ENCODE assay signal across 9 mouse cellular contexts in the genomic region with DNA sequence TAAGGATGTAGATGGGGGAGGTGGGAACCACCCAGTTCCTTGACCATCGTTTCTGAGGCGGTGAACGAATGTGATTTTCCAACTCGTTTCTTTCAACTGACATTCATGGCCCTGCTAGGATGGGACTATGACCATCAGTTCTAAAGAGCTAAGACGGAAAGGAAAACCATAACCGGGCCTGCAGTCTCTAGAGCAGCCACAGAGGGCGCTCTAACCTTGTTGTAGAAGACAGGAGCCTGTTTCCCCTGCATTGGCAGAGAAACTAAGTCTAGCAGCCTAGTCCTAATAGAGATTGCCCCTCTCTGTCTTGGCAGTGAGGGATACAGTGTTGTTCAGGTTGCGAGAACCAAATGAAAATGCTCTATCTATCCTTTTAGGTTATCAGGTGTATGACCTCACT. TPM values are rescaled to one million over a fixed set of nuclear protein-coding genes. Genes with fewer than 3 reads are reported as not detected.
A peak's percentile ranks its signal among the peaks of the same experiment; 100 is the strongest.
DNase-seq lines count a peak whose midpoint lies in the region; ATAC-seq and TF ChIP-seq lines count a peak whose summit lies in the region.
"Had no signal": no experiment of that assay in that cellular context is flagged by ENCODE, and none has a peak within 500 bp of the region (broad histone marks: within the 10 kb centered on the region; RNA-seq: fewer than 3 reads in every experiment).

No protein-coding gene starts in this region.

- TF ChIP-seq CTCF in cortical plate, adult 2 months (IDR thresholded peaks at IDR 0.05; ENCODE audit: extremely low read depth, insufficient read depth, low read length), result peak; percentile 52

- H3K27me3 ChIP-seq in forebrain, embryonic 12.5 days, result no peaks in the 10 kb centered on the region
- H3K27me3 ChIP-seq: limb, embryonic 13.5 days had no signal

- H3K4me2 ChIP-seq in forebrain, embryonic 12.5 days, result no peak overlapping the region
- H3K4me2 ChIP-seq: limb, embryonic 13.5 days had no signal

- H3K4me1 ChIP-seq in cortical plate, adult 2 months (ENCODE audit: control insufficient read depth, insufficient read depth, low read length), result peaks cover 2% of the 10 kb centered on the region; the same call in 1 of the 2 replicates
- H3K4me1 ChIP-seq in forebrain, embryonic 12.5 days, result peaks cover 19% of the 10 kb centered on the region

- 59% methylated on average over 8 of the region's 8 CpGs for WGBS in forebrain, embryonic 12.5 days

- peak; percentile 38 for DNase-seq in cerebellum, adult 9-10 months
- DNase-seq in cerebellum, adult 11 months, result no peak
- DNase-seq in ovary, postnatal 36 days (ENCODE audit: low spot score), result peak; percentile 52
- DNase-seq in ovary, postnatal 10 days (ENCODE audit: low spot score), result no peak
- peak; percentile 35 to 45 for DNase-seq in monocyte, adult 2 months (ENCODE audit: low read depth in 1 of 2, low spot score in 2 of 2)
- DNase-seq in thymus, postnatal 4 days, result peak; percentile 91

- H3K27ac ChIP-seq in cortical plate, adult 2 months (ENCODE audit: insufficient read depth, low read length), result no peak overlapping the region
- no peak overlapping the region for H3K27ac ChIP-seq in forebrain, embryonic 12.5 days
- H3K27ac ChIP-seq: limb, embryonic 13.5 days had no signal

- no peak for TF ChIP-seq POLR2A in cortical plate, adult 2 months (IDR thresholded peaks at IDR 0.05; ENCODE audit: extremely low read depth, insufficient read depth, low read length)

- no peak overlapping the region for H3K4me3 ChIP-seq in cortical plate, adult 2 months (ENCODE audit: insufficient read depth, low read length)
- no peak overlapping the region for H3K4me3 ChIP-seq in forebrain, embryonic 12.5 days (replicated peaks)
- H3K4me3 ChIP-seq: limb, embryonic 13.5 days had no signal

- H3K36me3 ChIP-seq in forebrain, embryonic 12.5 days (replicated peaks), result no peaks in the 10 kb centered on the region
- H3K36me3 ChIP-seq: limb, embryonic 13.5 days had no signal

- H3K9me3 ChIP-seq in forebrain, embryonic 12.5 days, result no peaks in the 10 kb centered on the region
- H3K9me3 ChIP-seq: limb, embryonic 13.5 days had no signal

- no peak overlapping the region for H3K9ac ChIP-seq in forebrain, embryonic 12.5 days
- H3K9ac ChIP-seq: limb, embryonic 13.5 days had no signal

- no peak for ATAC-seq in forebrain, embryonic 12.5 days (ENCODE audit: low FRiP score)

RNA-seq across cellular contexts. Expression of a gene that starts 50.1 kb away (rescaled TPM):
- polyA plus RNA-seq in cortical plate, adult 2 months (2012; rRNA removed), result 54.9 and 61.1 TPM in 2 replicates
- polyA plus RNA-seq in forebrain, embryonic 12.5 days (2016; fragmentation: Nextera tagmentation; extraction: Ambion mirVana), result 110 and 111 TPM in 2 replicates

Comparison
In these comparisons a context has a peak if more than half of its experiments do, and no peak if none do; other contexts are left out.
1. DNase-seq: peak in cerebellum, adult 9-10 months (single experiment), ovary, postnatal 36 days (single experiment), monocyte, adult 2 months (2 of 2) and thymus, postnatal 4 days (single experiment); none in cerebellum, adult 11 months (single experiment) and ovary, postnatal 10 days (single experiment).